Mouse (Mus musculus) neural tube, embryonic 13.5 days (tissue): ENCODE data around the gene Ubap2. TPM values are rescaled to one million over a fixed set of nuclear protein-coding genes. Genes with fewer than 3 reads are reported as not detected.

Experiments used
- ATAC-seq: fragments of 200-750 bp; cut with Nextera tagmentation; 2 replicates; pipeline ENCODE4 v1.8.0; 2017; ENCODE audit warnings: low read depth, mild to moderate bottlenecking, moderate TSS enrichment, moderate library complexity
- H3K27ac ChIP-seq: fragments of 300-500 bp; sonication (generic); replicated peaks from 2 replicates; pipeline ENCODE4 v1.5.1; 2015; ENCODE audit warnings: moderate library complexity, mild to moderate bottlenecking, inconsistent platforms
- H3K27me3 ChIP-seq: fragments of 300-500 bp; sonication (generic); 2 replicates; pipeline ENCODE4 v1.6.1; 2015; ENCODE audit warnings: mild to moderate bottlenecking, inconsistent platforms
- H3K36me3 ChIP-seq: fragments of 300-500 bp; sonication (generic); 2 replicates; pipeline ENCODE4 v1.6.1; 2015; ENCODE audit warnings: mild to moderate bottlenecking, inconsistent platforms
- H3K4me1 ChIP-seq: fragments of 300-500 bp; sonication (generic); replicated peaks from 2 replicates; pipeline ENCODE4 v1.6.1; 2015; ENCODE audit warnings: inconsistent platforms
- H3K4me2 ChIP-seq: fragments of 300-500 bp; sonication (generic); 2 replicates; pipeline ENCODE4 v1.6.1; 2015; ENCODE audit warnings: inconsistent platforms, mild to moderate bottlenecking, moderate library complexity
- H3K4me3 ChIP-seq: fragments of 300-500 bp; sonication (generic); 2 replicates; pipeline ENCODE4 v1.5.1; 2015; ENCODE audit warnings: mild to moderate bottlenecking, inconsistent platforms
- H3K9ac ChIP-seq: fragments of 300-500 bp; sonication (generic); 2 replicates; pipeline ENCODE4 v1.6.1; 2015; ENCODE audit warnings: moderate library complexity, mild to moderate bottlenecking, inconsistent platforms
- H3K9me3 ChIP-seq: fragments of 300-500 bp; sonication (generic); 2 replicates; pipeline ENCODE4 v1.6.1; 2016; ENCODE audit warnings: inconsistent platforms
- WGBS: fragments of 180-500 bp; shearing (Covaris S2); methylation state at CpG from one replicate; pipeline ENCODE4 v1.1.7; 2015; 5-methylcytosine and 5-hydroxymethylcytosine counted together
- polyA plus RNA-seq: library from polyadenylated mRNA; unstranded; fragments of >200 nt; fragmentation: Nextera tagmentation; extraction: Ambion mirVana; gene quantifications from 2 replicates; pipeline ENCODE4 v1.2.1, GENCODE M21; 2015

Ubap2 gene
- 58.3 and 77.6 TPM in 2 replicates for polyA plus RNA-seq

GRCm38 (mm10) chr4:41274980-41275850 is at the start of gene Ubap2:
Ubap2 (minus strand) TSS chr4:41275144.
- H3K4me3 ChIP-seq, result peak within 1 kb of the TSS; percentile 85
- H3K27ac ChIP-seq, result peak within 1 kb of the TSS; percentile 91
- under 1% methylated on average over 60 of the region's 60 CpGs for WGBS
- H3K4me1 ChIP-seq, result peaks cover 33% of the 10 kb centered on the region
- no peaks in the 10 kb centered on the region for H3K27me3 ChIP-seq
- no peaks in the 10 kb centered on the region for H3K9me3 ChIP-seq
- H3K36me3 ChIP-seq, result 0 out of 2 replicates have a peak, but pooled peaks cover 10% of the 10 kb centered on the region
- peak; percentile 97 for ATAC-seq
- peak within 1 kb of the TSS; percentile 93 for H3K9ac ChIP-seq
- peak within 1 kb of the TSS; percentile 88 for H3K4me2 ChIP-seq

- Histone ChIP-seq H3K27me3 (no peaks in the 10 kb centered on the region), H3K4me1 (no peaks in the 10 kb centered on the region), H3K36me3 (no peaks in the 10 kb centered on the region), H3K4me2 (no peak overlapping the region), H3K9ac (no peak overlapping the region), H3K4me3 (no peak overlapping the region), H3K27ac (no peak overlapping the region), H3K9me3 (no peaks in the 10 kb centered on the region)
- 75% methylated on average over 4 of the region's 4 CpGs for WGBS
- no peak for ATAC-seq
Measured at GRCm38 (mm10) chr4:41320971-41321370, 46.0 kb upstream of the Ubap2 start.

DNA sequence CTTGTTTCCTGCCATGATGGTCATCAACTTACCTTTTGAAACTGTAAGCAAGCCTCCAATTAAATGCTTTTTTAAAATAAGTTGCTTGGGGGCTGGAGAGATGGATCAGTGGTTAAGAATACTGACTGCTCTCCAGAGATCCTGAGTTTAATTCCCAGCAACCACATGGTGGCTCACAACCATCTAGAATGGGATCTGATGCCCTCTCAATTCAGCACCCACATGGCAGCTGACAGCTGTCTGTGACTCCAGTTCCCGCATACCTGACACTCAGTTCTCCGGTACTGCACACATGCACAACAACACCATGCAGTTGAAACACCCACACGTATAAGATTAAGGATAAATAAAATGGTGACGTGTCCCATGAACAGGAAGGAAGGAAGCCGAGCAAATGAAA is 43.3 kb upstream of the Ubap2 start:
- ATAC-seq, result no peak
- Histone ChIP-seq H3K9ac (no peak overlapping the region), H3K4me2 (no peak overlapping the region), H3K4me3 (no peak overlapping the region), H3K27ac (no peak overlapping the region), H3K4me1 (peaks cover 13% of the 10 kb centered on the region), H3K27me3 (no peaks in the 10 kb centered on the region), H3K36me3 (no peaks in the 10 kb centered on the region), H3K9me3 (no peaks in the 10 kb centered on the region)
- 88% methylated on average over 5 of the region's 5 CpGs for WGBS

DNA sequence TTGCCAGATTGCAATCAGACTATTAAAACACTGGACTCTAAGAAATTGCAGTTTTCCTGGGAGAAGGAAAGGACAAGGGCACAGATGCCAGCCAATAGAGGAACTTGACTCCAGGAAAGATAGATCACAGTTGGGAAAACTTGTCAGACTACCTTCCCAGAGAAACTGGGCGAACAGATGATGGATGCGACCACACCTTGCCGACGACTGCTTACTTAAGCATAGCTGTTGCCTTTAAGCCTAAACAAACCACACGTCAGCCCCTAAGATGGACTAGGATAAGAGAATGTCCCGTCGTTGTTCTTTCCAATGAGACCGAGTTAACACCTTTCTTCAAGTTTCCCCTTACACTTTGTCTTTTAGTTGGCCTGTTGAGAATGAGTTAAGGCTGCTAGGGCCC is 40.2 kb upstream of the Ubap2 start:
- WGBS, result 60% methylated on average over 8 of the region's 8 CpGs
- Histone ChIP-seq H3K4me1 (peaks cover 36% of the 10 kb centered on the region), H3K36me3 (peaks cover 18% of the 10 kb centered on the region), H3K4me3 (peak overlapping the region; percentile 85), H3K27me3 (no peaks in the 10 kb centered on the region), H3K27ac (peak overlapping the region; percentile 94), H3K4me2 (peak overlapping the region; percentile 97), H3K9me3 (no peaks in the 10 kb centered on the region), H3K9ac (peak overlapping the region; percentile 71)
- no peak; the same call in none of the 2 replicates for ATAC-seq

- Histone ChIP-seq H3K4me3 (peak within 1 kb of the TSS; percentile 85), H3K27ac (peak within 1 kb of the TSS; percentile 94), H3K9me3 (no peaks in the 10 kb centered on the region), H3K27me3 (no peaks in the 10 kb centered on the region), H3K9ac (peak within 1 kb of the TSS; percentile 95), H3K36me3 (peaks cover 26% of the 10 kb centered on the region), H3K4me2 (peak within 1 kb of the TSS; percentile 97), H3K4me1 (peaks cover 36% of the 10 kb centered on the region)
- ATAC-seq, result peak; percentile 97
- under 1% methylated on average over 70 of the region's 70 CpGs for WGBS
Measured at GRCm38 (mm10) chr4:41314141-41315129, 39.5 kb upstream of the Ubap2 start, which contains the start of gene Dcaf12. Dcaf12 (minus strand) TSS chr4:41314889.

GRCm38 (mm10) chr4:41313722-41314121 is 38.8 kb upstream of the Ubap2 start:
- H3K4me3 ChIP-seq, result peak overlapping the region; percentile 85
- H3K27ac ChIP-seq, result peak overlapping the region; percentile 94
- H3K27me3 ChIP-seq, result no peaks in the 10 kb centered on the region
- no peaks in the 10 kb centered on the region for H3K9me3 ChIP-seq
- 19% methylated on average over 14 of the region's 14 CpGs for WGBS
- peak overlapping the region; percentile 97 for H3K4me2 ChIP-seq
- H3K4me1 ChIP-seq, result peaks cover 36% of the 10 kb centered on the region
- peaks cover 32% of the 10 kb centered on the region for H3K36me3 ChIP-seq
- H3K9ac ChIP-seq, result peak overlapping the region; percentile 95
- ATAC-seq, result peak; percentile 21; the same call in 1 of the 2 replicates

DNA sequence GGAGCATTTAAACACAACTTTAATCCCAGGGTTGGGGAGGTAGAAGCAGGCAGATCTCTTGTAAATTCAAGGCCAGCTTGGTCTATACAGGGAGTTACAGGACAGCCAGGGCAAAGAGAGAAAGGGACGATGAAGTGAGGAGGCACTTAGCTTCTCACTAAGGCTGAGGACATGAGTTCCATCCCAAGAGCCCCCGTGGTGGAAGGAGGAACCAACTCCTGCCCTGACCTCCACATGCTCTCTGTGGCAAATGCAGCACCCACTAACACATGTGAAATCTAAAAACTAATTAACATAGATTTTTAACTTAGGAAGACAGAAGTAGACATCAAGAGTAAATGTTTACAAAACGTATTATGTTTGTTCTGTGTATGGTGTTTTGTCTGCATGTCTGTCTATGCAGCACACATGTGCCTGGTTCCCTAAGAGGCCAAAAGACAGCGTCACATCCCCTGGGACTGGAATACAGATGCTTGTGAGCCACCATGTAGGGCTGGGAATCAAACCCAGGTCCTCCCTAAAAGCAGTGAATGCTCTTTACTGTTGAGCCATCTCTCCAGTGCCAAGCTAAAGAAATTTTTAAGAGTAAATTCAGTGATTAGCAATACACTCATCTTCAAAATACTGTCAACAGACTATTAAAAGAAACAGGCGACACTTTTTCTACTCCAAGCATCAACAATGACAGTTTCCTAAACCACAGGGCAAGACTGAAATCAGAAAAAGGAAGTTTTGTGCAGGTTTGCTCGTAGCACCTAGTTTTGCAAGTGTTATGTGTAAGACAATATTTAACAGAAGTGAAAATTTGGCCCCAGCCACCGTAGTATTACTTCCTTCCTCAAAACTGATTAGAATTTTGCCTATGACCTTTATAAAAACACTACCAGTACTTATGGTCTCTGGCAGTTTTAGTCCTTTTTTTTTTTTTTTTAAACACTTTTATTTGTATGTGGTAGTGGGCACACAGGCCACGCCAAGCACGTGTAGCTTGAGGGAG is 35.9 kb upstream of the Ubap2 start:
- 93% methylated on average over 9 of the region's 9 CpGs for WGBS
- H3K9me3 ChIP-seq, result no peaks in the 10 kb centered on the region
- no peaks in the 10 kb centered on the region for H3K27me3 ChIP-seq
- H3K27ac ChIP-seq, result no peak overlapping the region
- H3K4me1 ChIP-seq, result peaks cover 36% of the 10 kb centered on the region
- H3K9ac ChIP-seq, result no peak overlapping the region
- H3K4me3 ChIP-seq, result no peak overlapping the region
- H3K4me2 ChIP-seq, result no peak overlapping the region
- peaks cover 49% of the 10 kb centered on the region for H3K36me3 ChIP-seq
- ATAC-seq, result no peak

GRCm38 (mm10) chr4:41307406-41307805 is 32.5 kb upstream of the Ubap2 start:
- Histone ChIP-seq H3K9me3 (no peaks in the 10 kb centered on the region), H3K4me1 (peaks cover 15% of the 10 kb centered on the region), H3K4me3 (no peak overlapping the region), H3K36me3 (peaks cover 66% of the 10 kb centered on the region), H3K27me3 (no peaks in the 10 kb centered on the region), H3K27ac (no peak overlapping the region), H3K4me2 (no peak overlapping the region), H3K9ac (no peak overlapping the region)
- ATAC-seq, result no peak
- 86% methylated on average over 6 of the region's 6 CpGs for WGBS

DNA sequence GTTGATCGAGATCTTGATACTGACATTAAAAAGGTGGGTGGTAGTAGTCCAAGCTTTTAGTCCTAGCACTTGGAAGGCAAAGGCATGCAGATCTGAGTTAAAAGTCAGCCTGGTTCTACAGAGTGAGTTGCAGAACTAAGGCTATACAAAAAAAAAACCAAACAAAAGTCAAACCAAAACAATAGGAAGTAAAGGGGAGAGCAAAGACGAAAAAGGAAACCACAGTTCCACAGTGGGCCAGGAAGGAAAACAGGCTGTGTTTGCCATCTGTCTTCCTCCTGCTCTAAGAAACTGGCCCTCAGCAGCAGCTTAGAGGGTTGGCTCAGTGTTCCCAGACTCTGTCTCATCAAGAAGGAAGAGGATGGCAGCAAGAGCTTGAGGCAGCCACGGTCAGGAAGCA is 29.4 kb upstream of the Ubap2 start:
- H3K27ac ChIP-seq, result no peak overlapping the region
- WGBS, result 75% methylated on average over 3 of the region's 3 CpGs
- no peak overlapping the region for H3K4me2 ChIP-seq
- no peaks in the 10 kb centered on the region for H3K4me1 ChIP-seq
- no peaks in the 10 kb centered on the region for H3K27me3 ChIP-seq
- no peak overlapping the region for H3K9ac ChIP-seq
- peaks cover 70% of the 10 kb centered on the region for H3K36me3 ChIP-seq
- H3K9me3 ChIP-seq, result no peaks in the 10 kb centered on the region
- no peak overlapping the region for H3K4me3 ChIP-seq
- ATAC-seq, result no peak

DNA sequence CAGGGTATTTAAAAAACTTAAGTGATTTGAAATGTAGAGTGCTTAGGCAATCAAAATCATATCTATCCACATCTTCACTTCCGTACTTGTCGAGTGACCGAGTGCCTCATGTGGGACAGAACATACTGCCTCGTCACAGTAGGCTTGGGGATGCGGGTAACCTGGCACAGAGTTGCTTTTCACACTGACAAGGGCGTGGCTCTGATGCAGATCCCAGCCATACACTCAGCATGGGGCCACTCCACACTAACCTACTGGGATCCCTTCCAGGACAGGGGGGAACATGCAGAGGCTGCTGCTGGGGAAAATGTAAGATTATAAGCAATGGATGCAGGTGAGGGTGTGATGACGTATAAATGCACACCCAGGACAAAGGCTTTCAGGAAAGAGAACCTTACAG is 28.7 kb upstream of the Ubap2 start:
- Histone ChIP-seq H3K27me3 (no peaks in the 10 kb centered on the region), H3K36me3 (peaks cover 71% of the 10 kb centered on the region), H3K9me3 (no peaks in the 10 kb centered on the region), H3K9ac (no peak overlapping the region), H3K4me2 (no peak overlapping the region), H3K4me3 (no peak overlapping the region), H3K4me1 (no peaks in the 10 kb centered on the region), H3K27ac (no peak overlapping the region)
- ATAC-seq, result no peak
- 91% methylated on average over 7 of the region's 7 CpGs for WGBS

DNA sequence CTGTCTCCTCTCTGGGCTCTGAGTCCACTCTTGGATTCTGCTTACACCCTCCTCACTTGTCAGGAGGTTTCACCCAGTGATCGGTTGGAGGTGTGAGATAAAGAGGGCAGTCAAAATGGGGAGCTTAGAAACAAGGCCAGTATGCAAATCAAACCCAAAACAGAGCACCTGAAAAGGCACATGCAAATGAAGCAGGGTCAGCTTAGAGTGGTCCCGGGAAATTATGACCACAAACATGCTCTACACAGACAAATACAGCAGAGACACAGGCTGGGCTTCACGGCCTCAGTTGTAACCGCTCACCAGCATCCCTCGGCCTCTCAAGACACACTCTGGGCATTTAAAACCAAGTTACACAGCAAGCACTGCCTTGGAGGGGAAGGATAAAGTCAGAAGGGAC is 24.0 kb upstream of the Ubap2 start:
- no peak for ATAC-seq
- Histone ChIP-seq H3K4me2 (no peak overlapping the region), H3K9ac (no peak overlapping the region), H3K27ac (no peak overlapping the region), H3K4me1 (no peaks in the 10 kb centered on the region), H3K9me3 (no peaks in the 10 kb centered on the region), H3K36me3 (peaks cover 91% of the 10 kb centered on the region), H3K27me3 (no peaks in the 10 kb centered on the region), H3K4me3 (no peak overlapping the region)
- WGBS, result 94% methylated on average over 5 of the region's 5 CpGs
